Mouse (Mus musculus) embryo, embryonic 11 days (tissue): ENCODE results near the gene Gpr157.
"Not testable (repeated sequence)": the region's sequence is repeated elsewhere in the genome, so short reads cannot be mapped to it uniquely, and the experiment has no call there.

ENCODE experiments used
- DNase-seq: peaks from one replicate; pipeline ENCODE4 v3.0.0-alpha.2; 2015

Gpr157 gene

DNA sequence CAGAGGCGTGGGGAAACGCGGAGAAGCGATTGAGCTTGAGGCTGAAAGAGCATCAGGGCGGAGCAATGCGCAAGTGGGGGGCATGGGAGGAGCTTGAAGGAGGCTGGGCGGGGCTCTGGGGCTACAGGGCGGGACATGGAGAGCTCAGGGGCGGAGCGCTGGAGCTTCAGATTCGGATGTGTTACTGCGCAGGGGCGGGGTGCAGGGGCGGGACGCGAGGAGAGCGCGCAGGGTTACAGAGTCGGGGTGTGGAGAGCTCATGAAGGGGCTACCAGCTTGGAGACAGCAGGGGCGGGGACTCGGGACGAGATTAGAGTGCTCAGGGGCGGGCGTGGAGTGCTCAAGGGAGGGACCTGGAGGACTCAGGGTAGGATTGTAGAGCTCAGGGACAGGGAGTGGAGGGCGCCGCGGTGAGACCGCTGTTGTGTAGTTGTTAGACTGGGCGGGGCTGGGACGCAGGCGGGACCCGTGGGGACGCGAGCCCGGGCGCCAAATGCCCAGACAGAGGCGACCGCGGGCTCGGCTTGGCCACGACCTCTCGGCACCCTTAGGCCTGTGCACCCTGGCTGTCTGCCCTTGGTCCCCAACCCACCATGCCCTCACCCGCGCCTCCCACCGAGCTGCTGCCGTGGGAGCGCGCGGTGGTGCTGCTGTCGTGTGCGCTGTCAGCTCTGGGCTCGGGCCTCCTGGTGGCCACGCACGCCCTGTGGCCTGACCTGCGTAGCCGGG is at the start of gene Gpr157:
Gene Gpr157, plus strand, starts transcription at position 205 of the 729 bp plus-strand sequence.
- peak; percentile 97 for DNase-seq

DNA sequence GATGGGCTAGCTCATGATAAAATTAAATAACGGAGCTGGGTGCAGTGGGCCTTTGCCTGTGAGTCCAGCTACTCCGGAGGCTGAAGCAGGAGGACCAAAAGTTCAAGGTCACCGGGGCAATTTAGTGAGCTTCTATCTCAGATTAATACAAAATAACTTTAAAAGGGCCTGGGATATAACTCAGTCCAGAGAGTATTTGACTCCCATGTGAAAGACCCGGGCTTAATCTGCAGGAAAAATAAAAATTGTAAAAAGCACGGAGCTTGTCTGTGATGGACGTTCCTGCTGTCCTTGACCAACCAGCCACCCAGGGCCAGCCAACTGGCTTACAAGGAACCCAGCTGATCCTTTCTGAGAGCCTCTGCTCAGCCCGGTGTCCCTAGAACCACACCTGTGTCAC is 48.6 kb upstream of the Gpr157 start:
- no peak for DNase-seq

DNA sequence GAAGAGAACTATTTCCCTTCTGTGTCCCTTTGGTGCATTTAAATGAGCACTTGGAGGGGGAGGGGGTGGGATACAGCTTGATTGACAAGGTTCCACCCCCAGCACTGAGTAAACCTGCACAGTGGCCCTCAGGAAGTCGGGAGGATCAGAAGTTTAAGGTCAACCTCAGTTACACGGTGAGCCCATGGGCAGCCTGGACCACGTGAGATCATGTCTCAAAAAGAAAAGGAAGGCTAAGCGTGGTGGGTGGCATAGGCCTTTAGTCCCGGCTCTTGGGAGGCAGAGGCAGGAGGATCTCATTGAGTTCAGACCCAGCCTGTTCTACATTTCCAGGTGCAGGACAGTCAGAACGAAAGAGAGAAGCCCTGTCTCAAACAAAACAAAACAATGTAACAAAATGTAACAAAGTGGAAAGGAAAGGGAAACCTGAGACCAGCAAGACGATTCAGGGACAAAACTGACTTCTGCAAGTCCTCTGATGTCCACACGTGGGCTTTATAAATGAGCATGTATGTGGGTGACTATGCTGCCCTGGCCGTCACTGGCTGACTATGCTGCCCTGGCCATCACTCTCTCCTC is 47.1 kb upstream of the Gpr157 start:
- DNase-seq: no peak

DNA sequence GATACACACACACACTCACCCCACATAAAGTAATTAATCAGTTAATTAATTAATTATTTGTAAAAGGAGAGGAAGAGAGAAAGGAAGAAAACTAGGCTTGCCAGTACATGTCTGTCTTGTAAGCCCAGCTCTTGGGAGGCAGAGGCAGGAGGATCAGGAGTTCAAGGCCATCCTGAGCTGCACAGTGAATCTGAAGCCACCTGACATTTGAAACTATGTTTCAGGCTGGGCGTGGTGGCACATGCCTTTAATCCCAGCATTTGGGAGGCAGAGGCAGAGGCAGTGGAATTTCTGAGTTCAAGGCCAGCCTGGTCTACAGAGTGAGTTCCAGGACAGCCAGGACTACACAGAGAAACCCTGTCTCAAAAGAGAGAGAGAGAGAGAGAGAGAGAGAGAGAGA is 46.3 kb upstream of the Gpr157 start:
- DNase-seq: not testable (repeated sequence)

DNA sequence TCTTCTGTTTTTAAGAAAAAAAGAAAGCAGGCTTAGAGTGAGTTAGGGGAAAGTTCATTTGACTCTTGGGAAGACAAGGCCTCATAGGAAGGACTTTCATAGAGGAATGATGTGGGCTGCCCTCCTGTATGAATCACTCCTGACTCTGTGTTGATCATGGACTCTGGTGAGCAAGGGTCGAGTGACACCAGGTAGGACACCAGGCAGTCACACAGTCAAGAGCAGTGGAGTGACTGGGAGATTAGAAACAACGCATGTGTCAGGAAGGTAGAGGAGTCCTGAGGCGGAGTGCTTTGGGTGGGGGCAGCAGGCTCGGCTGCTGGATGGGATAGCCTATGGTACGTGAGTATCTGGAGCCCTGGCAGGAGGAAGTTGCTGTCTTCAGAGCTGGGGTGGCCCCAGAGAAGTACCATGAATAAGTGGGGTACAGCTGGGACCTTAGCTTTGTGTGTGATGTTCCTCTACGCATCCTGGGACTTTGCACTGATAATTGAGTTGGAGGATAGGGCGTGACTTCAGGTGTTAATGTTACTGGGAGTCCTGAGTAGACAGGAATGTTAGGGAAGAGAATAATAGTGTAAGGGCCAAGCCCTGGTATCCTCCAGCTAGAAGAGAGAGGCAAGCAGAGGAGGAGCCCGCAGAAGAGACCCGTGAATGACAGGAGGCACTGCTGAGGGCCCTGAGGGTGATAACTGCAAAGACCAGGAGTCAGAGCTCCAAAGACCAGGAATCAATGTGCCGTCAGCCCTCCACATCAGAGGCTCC is 45.6 kb upstream of the Gpr157 start:
- no peak for DNase-seq

DNA sequence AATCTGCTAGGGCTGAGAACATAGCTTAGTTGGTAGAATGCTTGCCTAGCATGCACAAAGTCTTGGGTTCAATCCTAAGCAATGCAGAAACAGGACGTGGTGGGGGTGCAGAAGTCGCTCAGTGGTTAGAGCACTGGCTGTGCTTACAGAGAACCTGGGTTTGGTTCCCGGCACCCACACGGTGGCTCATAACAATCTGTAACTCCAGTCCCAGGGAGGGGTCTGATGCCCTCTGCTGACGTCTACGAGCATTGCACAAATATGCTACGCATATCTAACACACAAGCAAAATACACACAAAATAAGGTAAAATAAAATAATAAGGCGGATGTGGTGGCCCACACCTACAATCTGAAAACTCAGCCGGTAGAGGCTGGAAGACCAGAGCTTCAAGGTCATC is 43.6 kb upstream of the Gpr157 start:
- no peak for DNase-seq

DNA sequence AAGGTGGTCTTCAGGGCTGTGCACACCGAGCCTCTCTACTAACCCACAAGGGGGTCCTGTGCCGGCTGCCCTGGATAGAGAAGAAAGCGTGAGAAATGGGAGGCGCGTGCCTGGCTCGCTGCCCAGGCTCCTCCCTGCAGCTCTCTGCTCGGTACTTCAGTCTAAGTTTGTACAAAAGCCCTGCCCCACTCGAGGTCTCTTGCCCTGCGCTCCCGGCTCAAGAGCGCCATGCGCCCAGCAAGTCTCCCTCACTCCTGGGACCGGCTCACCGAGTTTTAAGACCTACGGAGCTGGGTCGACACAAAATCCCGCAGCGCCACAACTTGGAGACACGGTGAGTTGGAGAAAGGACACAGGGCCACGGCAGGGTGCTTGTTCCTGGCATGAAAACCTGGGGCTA is 39.1 kb upstream of the Gpr157 start:
- peak; percentile 69 for DNase-seq

DNA sequence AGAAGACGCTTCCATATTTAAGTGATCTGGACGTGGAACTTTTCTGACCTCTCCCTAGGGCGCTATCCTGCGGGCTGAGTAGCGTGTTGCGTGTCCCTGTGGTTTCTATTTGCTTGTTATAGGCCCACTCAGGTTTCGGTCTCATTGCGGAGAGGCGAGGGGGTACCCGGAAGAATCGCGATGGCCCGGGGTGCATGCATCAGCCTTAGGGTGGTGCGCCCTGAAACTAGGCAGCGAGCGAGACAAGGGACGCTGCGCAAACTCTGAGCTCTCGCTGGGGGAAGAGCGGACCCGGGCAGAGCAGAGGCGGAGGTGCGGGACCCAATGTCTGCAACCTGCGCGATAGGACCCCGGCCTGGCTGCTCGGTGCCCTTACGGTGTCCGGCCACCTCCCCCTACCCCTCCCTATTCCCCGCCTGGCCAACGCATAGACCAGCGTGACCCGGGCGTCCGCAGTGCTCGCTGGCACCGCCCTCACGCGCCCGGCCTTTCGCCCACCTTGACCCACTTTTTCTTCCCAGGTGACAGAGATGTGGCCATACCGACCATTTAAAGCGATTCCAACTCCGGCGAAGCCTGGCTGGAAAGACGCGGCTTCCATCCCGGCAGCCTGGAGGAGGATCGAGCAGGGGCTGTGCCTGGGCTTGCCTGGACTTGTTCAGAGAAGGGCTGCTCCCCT is 38.5 kb upstream of the Gpr157 start:
- DNase-seq: peak; percentile 56

DNA sequence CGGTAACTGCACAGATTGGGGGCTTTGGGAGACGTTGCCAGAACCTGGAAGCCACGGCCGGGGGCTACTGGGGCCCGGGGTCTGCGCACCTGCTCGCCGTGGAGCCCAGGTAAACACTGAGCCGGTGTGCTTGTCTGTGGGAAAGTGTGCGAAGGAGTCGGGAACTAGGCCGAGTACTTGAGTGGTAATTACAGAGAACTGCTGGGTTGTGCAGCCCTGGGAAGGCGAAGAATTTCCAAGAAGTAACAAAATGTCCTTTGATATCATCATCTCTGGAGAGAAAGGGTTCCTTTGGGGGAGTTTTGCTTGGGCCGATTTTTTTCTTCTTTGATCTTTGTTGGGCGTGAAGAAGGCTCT is 38.0 kb upstream of the Gpr157 start:
- no peak for DNase-seq

DNA sequence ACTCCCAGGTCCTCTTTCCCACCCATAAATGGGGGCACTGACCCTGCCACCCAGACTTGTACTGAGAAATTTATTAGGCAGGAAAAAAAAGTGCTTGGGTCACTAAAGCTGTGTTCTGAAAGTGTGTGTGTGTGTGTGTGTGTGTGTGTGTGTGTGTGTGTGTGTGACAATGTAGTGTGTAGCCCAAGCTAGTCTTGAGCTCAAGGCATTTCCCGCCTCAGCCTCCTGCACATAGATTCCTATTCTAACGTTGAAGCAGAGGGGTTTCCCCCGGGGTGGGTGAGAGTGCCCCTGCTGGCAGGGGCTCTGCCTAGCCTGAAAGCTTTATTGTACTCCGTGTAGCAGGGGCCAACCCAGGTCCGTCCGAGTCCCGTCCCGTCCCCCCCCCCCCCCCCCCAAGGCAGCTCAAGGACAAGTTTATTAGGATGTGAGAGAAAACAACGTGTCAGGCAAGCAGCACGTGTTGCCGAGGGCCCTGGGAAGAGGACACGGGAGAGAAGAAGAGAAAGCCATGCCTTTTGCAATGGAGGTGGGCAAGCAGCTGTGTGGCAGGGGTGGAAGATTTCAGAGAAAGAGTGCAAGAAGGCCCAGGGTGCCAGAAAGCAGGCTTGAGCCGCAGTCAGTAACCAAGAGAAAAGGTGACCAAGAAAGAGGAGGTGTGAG is 37.5 kb upstream of the Gpr157 start:
- no peak for DNase-seq

DNA sequence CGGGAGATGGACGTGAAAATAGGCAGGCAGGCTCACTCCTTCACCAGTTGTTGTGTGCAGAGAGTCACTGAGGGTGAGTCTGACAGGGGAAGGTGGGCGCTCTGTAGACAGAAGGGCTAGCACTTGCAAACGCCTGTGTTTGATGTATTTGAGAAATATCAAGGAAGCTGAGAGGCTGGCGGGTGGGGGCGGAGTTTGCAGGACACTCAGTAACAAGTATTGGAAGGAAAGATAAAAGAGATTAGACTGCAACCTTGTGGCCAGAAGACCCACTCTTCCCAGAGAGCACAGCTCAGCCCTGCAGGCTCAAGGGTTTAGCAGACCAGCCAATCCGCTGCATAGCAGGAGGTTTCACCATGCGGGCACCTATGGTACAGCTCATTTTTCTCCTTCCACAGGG is 35.7 kb upstream of the Gpr157 start:
- DNase-seq: no peak

DNA sequence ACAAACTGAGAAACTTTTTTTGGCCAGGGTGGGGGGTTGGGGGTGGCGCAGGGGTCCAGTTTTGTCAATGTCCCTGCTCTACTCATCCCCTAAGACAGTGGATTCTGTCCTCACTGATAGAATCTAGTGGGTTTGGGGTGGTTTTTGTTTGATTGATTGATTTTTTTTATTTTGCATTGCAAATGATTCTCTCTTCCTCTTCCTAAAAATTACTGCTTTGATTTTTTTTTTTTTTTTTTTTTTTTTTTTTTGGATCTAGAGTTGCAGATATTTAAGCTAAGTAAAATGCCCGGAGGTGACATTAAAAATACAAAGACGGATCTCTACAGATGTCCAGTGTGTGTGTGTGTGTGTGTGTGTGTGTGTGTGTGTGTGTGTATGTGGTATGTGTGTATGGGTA is 34.8 kb upstream of the Gpr157 start:
- no peak for DNase-seq

DNA sequence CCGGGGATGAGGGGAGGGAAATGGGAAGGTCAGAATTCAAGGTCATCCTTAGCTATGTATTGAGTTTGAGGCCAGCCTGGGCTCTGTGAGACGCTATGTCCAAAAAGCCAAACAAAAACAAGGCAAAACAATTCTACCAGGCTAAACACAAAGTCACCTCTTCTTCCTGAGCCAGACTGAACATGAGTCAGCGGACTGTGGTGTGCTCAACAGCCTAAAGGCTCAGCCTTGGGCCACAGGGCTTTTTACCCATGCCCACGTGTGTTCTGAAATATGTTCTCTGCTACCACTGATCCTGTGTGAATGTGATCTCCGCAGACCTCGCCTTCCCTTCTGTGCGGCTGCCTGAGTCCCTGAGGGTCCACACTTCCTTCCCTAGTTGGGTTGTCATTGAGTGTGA is 31.0 kb upstream of the Gpr157 start:
- no peak for DNase-seq

DNA sequence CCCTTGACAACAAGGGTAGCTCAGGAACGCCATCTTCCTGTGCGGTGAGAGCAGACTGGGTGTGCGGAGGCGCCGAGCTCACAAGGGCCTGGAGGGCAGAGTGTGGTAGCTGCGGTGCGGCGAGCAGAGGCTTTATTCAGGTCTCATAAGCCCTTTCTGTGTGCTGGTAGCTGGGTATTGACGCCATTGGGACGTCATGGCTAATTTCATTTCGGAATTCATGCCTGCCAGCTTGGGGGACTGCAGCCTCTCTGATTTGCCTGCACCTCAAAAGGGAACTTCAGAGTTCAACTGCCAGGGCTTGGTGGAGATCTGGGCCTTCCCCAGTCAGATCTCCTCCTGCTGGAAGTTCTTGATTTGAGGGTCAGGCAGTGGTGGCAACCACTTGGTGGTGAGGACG is 29.4 kb upstream of the Gpr157 start:
- DNase-seq: no peak

DNA sequence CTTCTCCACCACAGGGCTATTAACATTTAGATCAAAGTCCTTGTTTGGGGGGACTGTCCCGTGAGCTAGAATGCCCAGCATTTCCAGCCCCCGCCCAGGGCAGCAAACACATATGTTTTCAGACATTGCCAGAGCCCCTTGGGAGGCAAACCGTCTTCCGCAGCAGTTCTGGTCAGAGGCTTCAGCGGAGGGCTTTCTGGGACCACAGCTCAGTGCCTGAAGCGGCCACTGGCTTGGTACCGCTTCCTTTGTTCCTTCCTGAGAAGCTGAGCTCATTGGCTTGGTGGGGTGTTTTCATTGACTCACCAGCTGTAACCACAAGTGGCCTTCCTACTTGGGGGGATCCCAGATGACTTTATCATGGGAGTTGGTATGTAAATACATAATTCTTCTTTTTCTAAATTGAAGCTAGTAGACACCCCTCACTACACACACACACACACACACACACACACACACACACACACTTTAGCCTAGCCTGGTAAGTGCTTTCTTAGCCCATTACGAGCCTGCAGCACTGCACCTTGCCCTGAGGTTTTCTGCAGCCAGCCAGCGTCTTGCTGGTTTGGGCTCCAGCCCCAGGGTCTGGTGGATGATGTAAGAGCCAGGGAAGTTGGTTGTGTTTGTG is 27.2 kb upstream of the Gpr157 start:
- peak; percentile 27 for DNase-seq

DNA sequence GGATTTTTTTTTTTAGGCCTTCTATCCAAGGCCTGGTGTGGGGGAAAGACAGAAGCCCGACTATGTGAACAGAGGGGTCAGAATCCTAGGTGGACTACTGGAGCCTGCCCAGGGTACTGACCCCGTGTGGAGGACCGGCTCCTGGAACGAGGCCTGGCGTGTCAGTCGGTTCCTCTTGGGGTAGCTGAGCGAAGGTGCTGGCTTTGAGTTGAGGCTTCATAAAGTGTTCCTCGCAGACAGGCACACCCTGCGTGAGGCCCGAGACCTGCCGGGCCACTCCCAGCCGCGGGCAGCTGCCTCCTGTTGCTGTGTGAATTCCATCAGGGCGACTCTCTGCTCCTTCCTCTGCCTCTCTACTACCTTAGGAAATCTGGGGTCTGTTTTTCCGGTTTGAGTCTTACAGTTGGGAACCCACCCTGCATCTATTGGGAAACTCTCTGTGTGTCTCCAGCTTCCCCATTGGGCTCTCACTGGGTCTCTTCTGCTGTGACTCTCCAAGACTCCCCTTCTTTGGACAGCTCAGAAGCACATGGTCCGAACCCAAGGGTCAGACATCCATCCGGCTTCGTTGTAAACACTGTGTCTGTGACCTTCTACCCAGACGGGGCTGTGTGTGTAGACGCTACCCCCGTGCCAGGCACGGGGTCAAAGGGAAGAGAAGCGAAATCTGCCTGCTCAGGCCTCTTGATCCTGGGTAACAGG is 26.5 kb upstream of the Gpr157 start:
- no peak for DNase-seq

DNA sequence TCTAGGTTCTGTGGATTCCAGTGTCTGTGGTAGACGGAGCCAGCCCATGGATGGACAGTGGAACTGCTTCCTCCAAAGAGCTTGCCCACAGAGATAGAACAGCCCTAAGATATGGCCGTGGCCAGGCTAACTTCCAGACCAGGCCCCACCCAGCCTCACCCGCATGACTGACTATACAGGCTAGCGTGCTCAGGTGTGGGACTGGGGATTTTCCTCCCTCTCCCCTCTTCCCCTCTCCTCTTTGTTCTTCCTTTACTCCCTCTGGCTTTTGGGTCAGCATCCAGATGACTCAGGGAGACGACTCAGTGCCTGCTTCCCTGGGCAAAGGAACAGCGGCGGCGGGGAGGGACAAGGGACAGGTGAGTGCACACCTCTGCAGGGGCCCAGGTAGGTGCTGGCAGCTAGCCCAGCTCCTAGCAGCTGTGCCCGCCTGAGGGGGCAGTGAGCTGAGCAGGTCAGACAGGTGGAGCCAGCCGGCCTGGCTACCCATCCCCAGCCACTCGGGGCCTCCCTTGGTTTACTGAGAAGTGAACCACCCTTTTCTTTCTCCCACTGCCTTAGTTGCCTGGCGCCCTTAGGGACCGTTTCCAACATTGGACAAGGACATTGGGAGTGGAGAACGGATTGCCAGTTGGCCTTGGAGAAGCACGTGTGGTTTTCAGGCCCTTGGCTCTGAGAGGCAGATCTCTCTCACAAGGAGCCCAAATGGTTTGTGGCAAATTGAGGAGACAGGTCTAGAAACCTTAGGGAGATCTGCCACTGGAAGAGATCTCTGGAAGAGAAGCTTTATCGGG is 25.5 kb upstream of the Gpr157 start:
- no peak for DNase-seq

DNA sequence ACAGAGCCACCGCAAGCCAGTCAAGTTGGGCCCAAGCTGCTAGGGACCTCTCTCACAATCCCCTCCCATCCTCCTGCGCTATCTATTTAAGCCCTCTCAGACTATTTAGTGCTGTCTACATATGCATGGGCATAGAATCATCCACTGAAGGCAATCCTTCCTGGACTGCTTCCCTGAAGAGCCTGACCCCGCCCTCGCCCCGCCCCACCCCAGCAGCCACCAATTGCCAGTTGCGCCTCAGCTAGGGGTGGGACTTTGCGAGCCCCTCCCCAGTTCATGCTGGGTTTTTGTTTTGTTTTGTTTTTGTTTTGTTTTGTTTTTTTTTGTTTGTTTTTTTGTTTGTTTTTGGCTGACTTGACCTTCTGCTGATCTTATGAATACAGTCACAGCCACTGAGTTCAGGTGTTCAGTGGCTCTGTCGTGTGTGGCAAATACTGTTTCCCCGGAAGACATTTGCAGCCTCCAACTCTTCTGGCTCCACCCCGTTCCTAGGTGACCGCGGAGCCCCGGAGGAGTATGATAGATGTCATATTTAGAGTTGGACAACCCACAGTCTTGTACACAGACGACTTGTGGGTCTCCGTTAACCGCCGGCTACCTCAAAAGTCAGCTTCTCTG is 20.4 kb upstream of the Gpr157 start:
- no peak for DNase-seq

DNA sequence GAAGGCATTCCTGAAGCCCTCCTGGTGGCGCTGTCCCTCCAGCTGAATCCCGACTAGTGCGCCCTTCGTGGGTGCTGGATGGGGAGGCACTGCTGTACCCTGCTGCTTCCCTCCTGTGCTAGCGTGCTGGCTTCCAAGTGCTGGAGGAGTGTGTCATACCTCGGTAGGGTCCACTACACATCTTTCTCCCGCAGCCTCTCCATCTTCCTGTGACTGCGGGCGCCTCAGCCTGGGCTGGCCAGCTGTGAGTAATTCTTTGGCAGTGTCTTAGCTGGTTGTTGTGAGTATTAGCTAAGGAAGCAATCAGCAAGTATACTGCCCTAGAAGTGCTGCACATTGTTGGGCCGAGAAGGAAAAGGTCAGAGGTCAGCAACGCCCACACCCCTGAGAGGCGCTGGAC is 18.9 kb upstream of the Gpr157 start:
- DNase-seq: no peak

DNA sequence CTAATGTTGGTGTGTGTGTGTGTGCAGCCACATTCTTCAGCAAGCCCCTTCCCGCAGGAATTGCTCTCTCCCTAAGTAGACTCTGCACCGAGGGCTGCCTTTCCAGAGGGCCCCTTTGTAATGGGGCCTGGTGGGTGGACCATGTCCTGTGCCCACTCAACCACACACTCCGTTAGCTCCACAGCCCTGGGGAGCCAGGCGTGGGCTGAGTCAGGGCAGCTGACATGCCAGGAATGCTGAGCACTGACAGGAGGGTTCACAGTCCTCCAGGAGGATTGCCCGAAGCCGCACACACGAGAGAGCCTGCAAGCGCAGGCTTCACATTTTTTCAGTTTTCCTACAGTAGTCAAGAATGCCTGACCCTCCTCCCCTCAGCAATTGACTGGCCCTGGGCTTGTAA is 17.0 kb upstream of the Gpr157 start:
- no peak for DNase-seq
